Mouse (Mus musculus) stomach, embryonic 16.5 days (tissue): Measurements from ENCODE around the gene Stradb. TPM values are rescaled to one million over a fixed set of nuclear protein-coding genes. Genes with fewer than 3 reads are reported as not detected.

Experiments used
- ATAC-seq: fragments of 200-750 bp; cut with Nextera tagmentation; 2 replicates; pipeline ENCODE4 v1.8.0; 2017; ENCODE audit warnings: moderate number of reproducible peaks, moderate TSS enrichment; ENCODE audit not compliant: insufficient read depth, low FRiP score
- H3K27ac ChIP-seq: fragments of 300-500 bp; sonication (generic); 2 replicates; pipeline ENCODE4 v1.5.1; 2014; ENCODE audit warnings: low read length
- H3K27me3 ChIP-seq: fragments of 300-500 bp; sonication (generic); 2 replicates; pipeline ENCODE4 v1.6.1; 2014; ENCODE audit warnings: low read length, control low read depth, mixed read lengths; ENCODE audit not compliant: control insufficient read depth, insufficient read depth
- H3K36me3 ChIP-seq: fragments of 300-500 bp; sonication (generic); 2 replicates; pipeline ENCODE4 v1.6.1; 2014; ENCODE audit warnings: low read length; ENCODE audit not compliant: control insufficient read depth, insufficient read depth
- H3K4me1 ChIP-seq: fragments of 300-500 bp; sonication (generic); 2 replicates; pipeline ENCODE4 v1.6.1; 2014; ENCODE audit warnings: low read length, control low read depth, mixed read lengths; ENCODE audit not compliant: control insufficient read depth, insufficient read depth
- H3K4me2 ChIP-seq: fragments of 300-500 bp; sonication (generic); 2 replicates; pipeline ENCODE4 v1.6.1; 2014; ENCODE audit warnings: low read depth, low read length, mixed read lengths
- H3K4me3 ChIP-seq: fragments of 300-500 bp; sonication (generic); replicated peaks from 2 replicates; pipeline ENCODE4 v1.5.1; 2014; ENCODE audit warnings: mild to moderate bottlenecking, low read length
- H3K9ac ChIP-seq: fragments of 300-500 bp; sonication (generic); 2 replicates; pipeline ENCODE4 v1.6.1; 2014; ENCODE audit warnings: low read length
- H3K9me3 ChIP-seq: fragments of 300-500 bp; sonication (generic); replicated peaks from 2 replicates; pipeline ENCODE4 v1.6.1; 2016; ENCODE audit warnings: low read length, control low read depth; ENCODE audit not compliant: control insufficient read depth
- WGBS: fragments of 180-500 bp; shearing (Covaris S2); extraction: QIAGEN DNeasy Blood & Tissue Kit; methylation state at CpG from one replicate; pipeline ENCODE4 v1.1.7; 2014; 5-methylcytosine and 5-hydroxymethylcytosine counted together
- polyA plus RNA-seq: library from polyadenylated mRNA; unstranded; fragments of >200 nt; fragmentation: Nextera tagmentation; extraction: Ambion mirVana; gene quantifications from 2 replicates; pipeline ENCODE4 v1.2.1, GENCODE M21; 2015

The Stradb gene
- polyA plus RNA-seq, 1 experiment from 2014 or later = 23.3 TPM

GRCm38 (mm10) chr1:58950899-58951648 lies 22.2 kb upstream of the Stradb start:
- WGBS = 17% methylated on average over 8 of the region's 8 CpGs
- peak; percentile 86; the same call in 1 of the 2 replicates for ATAC-seq
- peak overlapping the region; percentile 57 for H3K27ac ChIP-seq

GRCm38 (mm10) chr1:58951841-58952240 lies 21.5 kb upstream of the Stradb start:
- peaks cover 29% of the 10 kb centered on the region for H3K4me1 ChIP-seq
- no peak overlapping the region for H3K4me2 ChIP-seq
- no peaks in the 10 kb centered on the region for H3K36me3 ChIP-seq
- peak overlapping the region; percentile 15 for H3K27ac ChIP-seq
- WGBS = 66% methylated on average over 4 of the region's 4 CpGs
- no peaks in the 10 kb centered on the region for H3K9me3 ChIP-seq
- H3K27me3 ChIP-seq = no peaks in the 10 kb centered on the region
- H3K9ac ChIP-seq = no peak overlapping the region
- H3K4me3 ChIP-seq = no peak overlapping the region
- ATAC-seq = no peak

More at GRCm38 (mm10) chr1:58950899-58951648, 22.2 kb upstream of the Stradb start:
- no peaks in the 10 kb centered on the region for H3K9me3 ChIP-seq
- H3K4me2 ChIP-seq = no peak overlapping the region
- H3K9ac ChIP-seq = no peak overlapping the region
- peaks cover 29% of the 10 kb centered on the region for H3K4me1 ChIP-seq
- 0 out of 2 replicates have a peak, but pooled peaks cover under 1% of the 10 kb centered on the region for H3K36me3 ChIP-seq
- no peak overlapping the region for H3K4me3 ChIP-seq
- no peaks in the 10 kb centered on the region for H3K27me3 ChIP-seq

- H3K4me3 ChIP-seq = no peak overlapping the region
- H3K9me3 ChIP-seq = no peaks in the 10 kb centered on the region
- WGBS = 83% methylated on average over 5 of the region's 5 CpGs
- H3K27ac ChIP-seq = no peak overlapping the region
- H3K36me3 ChIP-seq = no peaks in the 10 kb centered on the region
- no peaks in the 10 kb centered on the region for H3K27me3 ChIP-seq
- H3K9ac ChIP-seq = no peak overlapping the region
- ATAC-seq = no peak
- H3K4me2 ChIP-seq = no peak overlapping the region
- H3K4me1 ChIP-seq = peaks cover 29% of the 10 kb centered on the region
Observed at GRCm38 (mm10) chr1:58952526-58952925, 20.8 kb upstream of the Stradb start.

GRCm38 (mm10) chr1:58952997-58953396 lies 20.3 kb upstream of the Stradb start:
- Histone ChIP-seq H3K36me3 (no peaks in the 10 kb centered on the region), H3K9me3 (no peaks in the 10 kb centered on the region), H3K4me2 (no peak overlapping the region), H3K27ac (no peak overlapping the region), H3K9ac (no peak overlapping the region), H3K27me3 (no peaks in the 10 kb centered on the region), H3K4me3 (no peak overlapping the region), H3K4me1 (peaks cover 29% of the 10 kb centered on the region)
- ATAC-seq = no peak
- 38% methylated on average over 4 of the region's 4 CpGs for WGBS

GRCm38 (mm10) chr1:58953686-58954434 lies 19.5 kb upstream of the Stradb start:
- no peak overlapping the region for H3K9ac ChIP-seq
- no peaks in the 10 kb centered on the region for H3K27me3 ChIP-seq
- 0 out of 2 replicates have a peak, but pooled peaks have one; percentile 54 for ATAC-seq
- peaks cover 29% of the 10 kb centered on the region for H3K4me1 ChIP-seq
- no peaks in the 10 kb centered on the region for H3K9me3 ChIP-seq
- no peak overlapping the region for H3K27ac ChIP-seq
- WGBS = 77% methylated on average over 9 of the region's 9 CpGs
- H3K36me3 ChIP-seq = no peaks in the 10 kb centered on the region
- no peak overlapping the region for H3K4me2 ChIP-seq
- no peak overlapping the region for H3K4me3 ChIP-seq

GRCm38 (mm10) chr1:58954578-58955410 lies 18.5 kb upstream of the Stradb start:
- Histone ChIP-seq H3K36me3 (no peaks in the 10 kb centered on the region), H3K27ac (no peak overlapping the region), H3K9me3 (no peaks in the 10 kb centered on the region), H3K9ac (no peak overlapping the region), H3K4me3 (no peak overlapping the region), H3K4me2 (no peak overlapping the region), H3K4me1 (peaks cover 29% of the 10 kb centered on the region), H3K27me3 (no peaks in the 10 kb centered on the region)
- ATAC-seq = no peak
- WGBS = 76% methylated on average over 8 of the region's 8 CpGs

- WGBS = 80% methylated on average over 3 of the region's 3 CpGs
- H3K4me1 ChIP-seq = peaks cover 27% of the 10 kb centered on the region
- H3K9me3 ChIP-seq = no peaks in the 10 kb centered on the region
- no peak overlapping the region for H3K4me3 ChIP-seq
- H3K4me2 ChIP-seq = no peak overlapping the region
- no peak overlapping the region for H3K9ac ChIP-seq
- ATAC-seq = no peak
- H3K27ac ChIP-seq = no peak overlapping the region
- no peaks in the 10 kb centered on the region for H3K27me3 ChIP-seq
- H3K36me3 ChIP-seq = no peaks in the 10 kb centered on the region
Observed at GRCm38 (mm10) chr1:58955716-58956115, 17.6 kb upstream of the Stradb start.

GRCm38 (mm10) chr1:58956229-58956628 lies 17.1 kb upstream of the Stradb start:
- peaks cover 23% of the 10 kb centered on the region for H3K4me1 ChIP-seq
- H3K4me2 ChIP-seq = no peak overlapping the region
- no peak for ATAC-seq
- H3K4me3 ChIP-seq = no peak overlapping the region
- no peaks in the 10 kb centered on the region for H3K36me3 ChIP-seq
- H3K27me3 ChIP-seq = no peaks in the 10 kb centered on the region
- H3K27ac ChIP-seq = no peak overlapping the region
- 73% methylated on average over 9 of the region's 9 CpGs for WGBS
- no peak overlapping the region for H3K9ac ChIP-seq
- no peaks in the 10 kb centered on the region for H3K9me3 ChIP-seq
